Mouse (Mus musculus) hematopoietic stem cell, adult 5-6 weeks (primary cell): ENCODE measurements around the gene Nell1. TPM values are rescaled to one million over a fixed set of nuclear protein-coding genes. Genes with fewer than 3 reads are reported as not detected.
"Not testable (repeated sequence)": the region's sequence is repeated elsewhere in the genome, so short reads cannot be mapped to it uniquely, and the experiment has no call there.

ENCODE experiments used
- ATAC-seq, 2 experiments: fragments of 125-278 bp in 1 of 2; replicated peaks in 1 of 2; 2 replicates each; pipeline ENCODE4 v1.8.0; 2016 to 2017; ENCODE audit warnings: inconsistent platforms in 2 of 2, mild to moderate bottlenecking in 2 of 2, moderate number of reproducible peaks in 2 of 2, low read depth in 1 of 2, moderate TSS enrichment in 1 of 2; ENCODE audit not compliant: low FRiP score in 2 of 2, poor library complexity in 2 of 2, severe bottlenecking in 2 of 2, insufficient read depth in 1 of 2, low TSS enrichment in 1 of 2
- total RNA-seq: library from RNA; stranded (forward); fragments of 172-1452, 232-1000 nt; gene quantifications from 2 replicates; pipeline ENCODE4 v1.2.3, GENCODE M21; 2017

Nell1 gene
- not detected in 2 replicates for total RNA-seq

DNA sequence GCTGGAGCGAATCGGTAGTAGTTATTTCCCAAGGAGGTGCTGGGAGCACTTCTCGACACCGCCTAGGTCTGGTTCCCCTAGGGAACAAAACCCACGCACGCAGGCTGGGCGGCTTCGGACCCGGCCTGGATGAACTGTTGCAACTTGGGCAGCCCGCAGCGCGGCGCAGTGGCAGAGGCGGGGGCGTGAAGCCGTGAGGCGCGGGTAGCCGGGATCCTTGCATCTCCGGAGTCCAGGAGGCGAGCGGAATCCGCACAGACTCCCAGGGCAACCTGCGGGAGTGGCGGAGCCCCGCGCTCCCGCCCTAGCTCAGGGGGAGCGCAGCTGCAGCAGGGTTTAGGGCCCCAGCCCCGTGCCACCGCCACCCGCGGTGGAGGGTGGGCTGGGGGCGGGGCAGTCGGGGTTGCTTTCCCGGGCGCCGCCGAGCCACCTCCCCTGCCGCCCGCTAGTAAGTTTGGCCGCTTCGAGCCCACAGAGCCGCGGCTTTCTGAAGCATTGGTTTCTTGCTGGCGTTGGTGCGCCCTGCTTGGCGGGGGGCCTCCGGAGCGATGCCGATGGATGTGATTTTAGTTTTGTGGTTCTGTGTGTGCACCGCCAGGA, at the start of gene Nell1:
Nell1 (plus strand) TSS at position 24 of the 600 bp plus-strand sequence.
- no peak for ATAC-seq

DNA sequence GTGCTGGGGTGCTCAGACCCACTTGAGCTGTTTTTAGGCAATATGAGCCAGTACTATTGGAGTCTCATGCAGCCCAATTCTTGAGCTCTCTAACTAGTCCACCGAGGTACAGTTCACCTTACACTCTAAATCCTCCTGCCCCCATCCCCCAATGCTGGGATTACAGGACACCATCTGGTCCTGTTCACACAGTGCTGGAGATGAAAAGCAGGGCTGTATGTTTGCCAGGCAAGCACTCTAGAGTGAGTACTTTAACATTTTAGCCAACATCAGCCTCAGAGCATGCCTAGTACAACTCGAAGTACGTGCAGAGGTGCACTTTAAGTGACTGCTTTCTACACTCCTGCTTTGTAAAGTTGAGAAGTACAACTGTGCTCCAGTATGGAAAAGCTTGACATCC, 46.1 kb upstream of the Nell1 start:
- ATAC-seq, result no peak

DNA sequence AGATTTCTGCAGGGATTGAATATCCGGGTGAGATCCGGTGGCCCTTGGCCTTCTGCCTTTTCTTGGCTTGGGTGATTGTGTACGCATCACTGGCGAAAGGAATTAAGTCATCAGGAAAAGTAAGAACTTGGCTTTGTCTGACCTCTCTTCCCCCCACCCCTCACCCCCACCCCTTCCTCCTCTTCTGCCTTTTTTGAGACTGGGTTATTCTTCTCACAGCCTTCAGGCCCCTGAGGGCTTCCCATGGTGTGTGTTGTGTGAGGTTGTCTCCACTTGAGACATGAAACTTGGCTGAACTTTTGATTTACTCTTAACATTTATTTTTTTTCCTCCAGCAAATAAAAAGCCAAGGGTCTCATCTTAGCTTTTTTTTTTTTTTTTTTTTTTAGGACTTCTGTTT, 44.7 kb upstream of the Nell1 start:
- no peak for ATAC-seq

- not testable (repeated sequence) for ATAC-seq
These were observed 41.1 kb upstream of the Nell1 start for GRCm38 (mm10) chr7:49933386-49934115.

DNA sequence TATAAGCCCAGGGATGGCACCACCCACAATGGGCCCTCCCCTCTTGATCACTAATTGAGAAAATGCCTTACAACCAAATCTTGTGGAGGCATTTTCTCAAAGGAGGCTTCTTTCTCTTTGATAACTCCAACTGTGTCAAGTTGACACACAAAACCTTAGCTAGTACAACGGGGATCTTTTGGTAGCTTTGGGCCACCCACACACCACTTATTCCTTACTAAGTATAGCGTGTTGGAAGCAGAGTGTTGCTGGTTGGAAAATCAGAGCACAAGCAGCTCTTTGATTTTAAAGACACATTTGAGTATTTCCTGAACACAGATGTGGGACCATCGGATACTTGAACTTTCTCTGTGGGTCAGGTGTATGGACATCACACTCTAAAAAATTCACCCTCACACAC, 37.8 kb upstream of the Nell1 start:
- no peak for ATAC-seq

DNA sequence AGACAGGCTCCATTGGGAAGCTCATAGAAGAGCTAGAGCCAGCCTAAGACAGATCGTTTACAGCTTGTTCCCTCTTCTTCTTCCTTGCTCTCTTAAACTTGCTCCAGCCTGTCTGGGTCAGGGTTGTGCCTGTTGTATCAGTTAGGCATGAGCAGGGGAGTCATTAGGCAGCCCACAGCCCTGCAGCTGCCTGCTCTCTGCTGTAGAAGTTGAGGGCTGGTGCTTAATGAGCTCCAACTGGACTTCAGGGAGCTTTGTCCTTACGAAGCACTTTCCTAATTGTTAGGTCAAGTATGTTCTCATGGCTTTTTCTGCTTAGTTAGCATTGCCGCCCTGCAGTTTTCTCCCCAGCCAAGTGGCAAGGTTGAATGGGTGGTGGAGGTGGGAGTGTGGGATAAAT, 32.6 kb upstream of the Nell1 start:
- ATAC-seq, result no peak

DNA sequence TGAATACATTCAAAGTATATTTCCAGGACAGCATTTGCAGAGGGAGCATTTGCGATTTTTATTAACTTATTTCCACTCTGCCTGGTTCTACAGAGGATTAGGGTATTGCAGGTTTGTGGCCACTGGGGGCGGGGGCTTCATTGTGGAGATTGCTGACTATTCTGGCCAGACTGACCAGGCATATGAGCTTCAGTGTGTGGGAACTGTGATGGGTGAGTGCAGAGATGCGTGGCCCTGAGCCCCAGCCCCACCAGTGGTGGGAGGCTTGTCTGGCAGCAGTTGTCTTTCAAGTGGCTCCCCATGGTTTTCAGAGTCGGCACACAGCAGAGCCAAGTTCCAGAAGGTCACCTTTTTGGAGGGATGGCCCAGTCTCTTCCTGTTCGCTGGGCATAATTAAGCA, 32.2 kb upstream of the Nell1 start:
- no peak for ATAC-seq

- ATAC-seq, result no peak
These were observed 28.0 kb upstream of the Nell1 start for GRCm38 (mm10) chr7:49946691-49947090.

DNA sequence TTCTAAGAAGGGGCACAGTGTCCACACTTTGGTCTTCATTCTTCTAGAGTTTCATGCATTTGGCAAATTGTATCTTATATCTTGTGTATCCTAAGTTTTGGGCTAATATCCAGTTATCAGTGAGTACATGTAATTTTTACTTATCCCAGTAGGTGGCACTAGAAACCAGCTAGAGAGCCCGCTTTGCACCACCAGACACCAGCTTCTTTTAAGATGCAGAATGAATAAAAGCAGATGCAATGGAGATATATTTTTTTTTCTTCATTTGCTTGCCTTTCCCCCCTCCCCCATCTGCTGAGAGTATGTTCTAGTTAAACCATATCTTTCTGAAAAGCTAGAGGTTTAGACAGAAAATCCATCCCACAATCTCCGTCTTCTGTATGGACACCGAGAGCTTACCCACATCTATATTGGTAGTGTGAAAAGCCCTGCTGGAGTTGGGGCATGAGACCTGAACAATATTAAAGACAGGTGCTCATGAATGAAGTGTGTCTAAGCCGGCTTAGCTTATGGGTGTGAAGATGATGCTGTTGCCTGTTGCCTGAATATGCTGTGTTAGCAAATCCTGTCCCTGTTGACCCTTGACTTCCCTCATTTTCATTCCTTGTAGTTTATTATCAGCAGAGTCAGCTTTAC, 21.0 kb upstream of the Nell1 start:
- no peak for ATAC-seq

- ATAC-seq, result no peak
These were observed 19.8 kb upstream of the Nell1 start for GRCm38 (mm10) chr7:49954834-49955233.

- no peak for ATAC-seq
These were observed 17.5 kb upstream of the Nell1 start for GRCm38 (mm10) chr7:49957142-49957541.

DNA sequence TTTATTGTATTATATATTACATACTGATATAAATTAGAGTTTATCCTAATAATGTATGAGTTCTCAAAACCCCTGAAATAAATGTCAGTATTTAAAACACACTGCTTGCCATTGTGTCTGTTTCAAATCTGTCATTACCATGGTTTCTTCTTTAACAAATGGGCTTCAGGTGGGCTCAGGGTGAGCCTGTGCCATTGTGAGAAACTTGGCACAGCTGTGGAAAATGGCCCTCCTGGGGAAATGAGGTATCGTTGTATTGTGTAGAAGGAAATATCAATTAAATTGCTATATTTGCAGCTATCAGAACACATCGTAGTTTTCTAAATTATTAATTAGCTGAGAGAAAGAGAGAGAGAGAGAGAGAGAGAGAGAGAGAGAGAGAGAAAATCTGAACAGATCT, 10.9 kb upstream of the Nell1 start:
- ATAC-seq, result no peak

DNA sequence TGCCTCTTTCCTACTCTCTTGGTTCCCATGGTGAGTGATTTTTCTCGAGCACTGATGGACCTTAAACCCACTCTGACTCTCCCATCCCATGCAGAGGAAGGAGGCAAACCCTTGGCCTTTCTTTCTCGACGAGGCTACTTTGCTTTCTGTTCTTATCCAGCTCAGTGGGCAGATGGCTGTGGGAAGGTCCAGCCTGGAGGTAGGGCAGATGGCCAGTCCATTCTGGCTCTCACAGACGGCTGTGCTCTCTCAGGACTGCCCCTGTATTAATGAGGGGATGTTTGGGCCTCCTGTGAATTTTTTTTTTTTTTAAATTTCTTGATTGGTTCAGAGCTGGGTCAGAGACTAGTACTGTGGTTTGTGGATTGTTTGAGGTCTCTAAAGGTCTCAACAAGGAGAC, 5.1 kb upstream of the Nell1 start:
- ATAC-seq, result no peak

GRCm38 (mm10) chr7:49975441-49976121, 917 bp downstream of the Nell1 start:
- ATAC-seq, result no peak

DNA sequence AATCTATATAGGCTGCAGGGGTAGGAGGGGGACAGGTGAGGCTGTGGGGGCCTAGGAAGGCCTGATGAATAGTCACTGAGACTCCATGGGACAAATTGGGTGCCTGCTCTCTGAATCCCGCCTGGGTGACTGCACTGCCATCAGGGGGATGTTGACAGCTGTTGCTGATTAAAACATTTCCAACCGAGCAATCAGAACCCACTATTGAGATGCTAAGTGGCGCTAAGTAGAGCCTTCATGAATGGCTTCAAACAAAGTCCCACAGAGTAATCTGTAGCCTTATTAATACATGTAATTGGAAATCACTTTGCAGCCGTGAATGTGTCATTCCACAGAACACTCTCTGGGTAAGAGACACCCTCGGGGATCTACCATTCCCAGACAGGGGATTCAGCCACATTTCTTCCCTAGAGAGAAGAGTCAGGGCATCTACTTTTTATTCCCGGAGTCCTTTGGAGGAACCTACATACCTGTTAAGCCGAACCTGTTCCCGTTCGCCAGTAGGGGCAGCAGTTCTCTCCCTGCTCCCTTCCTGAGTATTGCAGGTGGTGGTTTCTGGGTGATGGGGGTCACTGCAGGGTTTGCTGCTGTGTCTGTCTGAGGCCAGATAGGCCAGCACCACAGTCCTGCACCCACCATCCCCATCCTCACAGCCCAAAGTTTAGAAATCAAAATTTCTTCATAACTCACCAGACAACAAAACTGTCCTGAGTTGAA, 7.0 kb downstream of the Nell1 start:
- no peak for ATAC-seq

DNA sequence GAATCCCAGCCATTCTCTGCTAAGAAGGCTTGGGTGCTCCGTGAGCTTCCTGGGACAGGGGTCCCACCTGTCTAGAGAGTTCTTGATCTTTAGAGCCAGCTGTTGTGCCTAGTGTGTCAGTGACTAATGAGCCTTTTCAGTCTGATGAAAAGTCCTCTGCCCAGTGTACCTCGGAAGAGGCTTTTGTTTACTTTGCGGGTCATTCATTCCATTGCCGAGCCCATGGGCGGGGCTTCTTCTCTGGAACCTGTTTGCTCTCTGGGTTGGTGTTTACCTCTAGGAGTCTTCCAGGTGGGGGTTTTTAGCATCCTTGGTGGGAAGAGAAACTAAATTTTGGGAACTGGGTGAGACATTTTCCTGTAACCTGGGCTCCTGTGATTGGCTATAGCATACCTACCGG, 10.0 kb downstream of the Nell1 start:
- no peak for ATAC-seq

GRCm38 (mm10) chr7:49985947-49986346, 11.3 kb downstream of the Nell1 start:
- ATAC-seq, result no peak

DNA sequence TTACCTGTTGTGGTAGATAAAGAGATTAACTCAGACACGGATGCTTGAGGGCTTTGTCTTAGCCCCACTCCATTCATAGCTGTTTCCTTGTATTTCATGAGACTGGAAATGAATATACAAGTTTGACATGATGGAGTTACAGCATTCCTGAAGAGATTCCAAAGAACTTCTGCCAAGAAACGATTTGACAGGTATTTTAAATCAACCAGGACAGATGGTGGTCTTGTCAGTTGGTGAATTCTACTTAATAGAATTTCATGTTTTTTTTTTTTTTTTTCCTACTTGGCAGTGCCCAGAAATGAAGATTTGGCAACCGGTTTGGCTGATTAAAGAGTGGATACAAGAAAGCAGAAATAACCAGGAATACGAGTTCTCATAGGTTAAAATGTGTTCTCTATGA, 24.7 kb downstream of the Nell1 start:
- no peak for ATAC-seq
